8 mouse cellular contexts compared by ENCODE assay signal in the genomic region with DNA sequence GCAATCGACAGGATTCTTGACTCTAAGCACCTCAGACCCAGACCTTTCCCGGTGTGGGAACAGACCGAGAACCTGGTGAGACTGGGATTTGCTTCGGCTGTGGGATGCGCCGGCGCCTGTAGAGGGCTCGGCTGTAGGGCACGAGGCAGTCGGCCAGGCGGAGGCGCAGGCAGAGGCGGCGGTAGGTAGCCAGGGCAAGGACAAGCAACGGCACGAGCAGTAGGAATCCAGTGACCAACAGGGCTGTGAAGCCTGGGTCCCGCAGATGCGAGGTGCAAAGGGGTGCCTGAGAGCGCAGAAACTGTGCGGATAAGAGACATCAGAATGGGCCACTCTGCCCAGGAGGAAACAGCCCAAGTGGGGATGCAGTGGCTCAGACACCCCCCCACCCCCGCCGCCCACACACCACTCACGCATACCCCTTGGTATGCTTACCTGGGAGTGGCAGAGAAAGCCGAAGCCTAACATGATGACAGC. TPM values are rescaled to one million over a fixed set of nuclear protein-coding genes. Genes with fewer than 3 reads are reported as not detected.
DNase-seq lines count a peak whose midpoint lies in the region; ATAC-seq lines count a peak whose summit lies in the region.

No protein-coding gene starts in this region.

- peak overlapping the region; percentile 81 for H3K4me2 ChIP-seq in heart, embryonic 11.5 days
- H3K4me2 ChIP-seq in neural tube, embryonic 12.5 days (replicated peaks) = peak overlapping the region; percentile 79

- H3K4me3 ChIP-seq in heart, embryonic 11.5 days (ENCODE audit: low read depth, low read length) = peak overlapping the region; percentile 59
- peak overlapping the region; percentile 69 for H3K4me3 ChIP-seq in limb, embryonic 10.5 days
- peak overlapping the region; percentile 7 for H3K4me3 ChIP-seq in neural tube, embryonic 12.5 days

- H3K36me3 ChIP-seq in heart, embryonic 11.5 days (ENCODE audit: control insufficient read depth, insufficient read depth, low read length) = peaks cover 23% of the 10 kb centered on the region
- H3K36me3 ChIP-seq in limb, embryonic 10.5 days = peaks cover 37% of the 10 kb centered on the region
- peaks cover 37% of the 10 kb centered on the region for H3K36me3 ChIP-seq in neural tube, embryonic 12.5 days

- H3K27ac ChIP-seq in heart, embryonic 11.5 days (ENCODE audit: low read depth, low read length) = peak overlapping the region; percentile 89
- H3K27ac ChIP-seq in limb, embryonic 10.5 days = peak overlapping the region; percentile 98
- no peak overlapping the region for H3K27ac ChIP-seq in neural tube, embryonic 12.5 days

- H3K4me1 ChIP-seq in heart, embryonic 11.5 days (ENCODE audit: control insufficient read depth, insufficient read depth, low read length) = peaks cover 43% of the 10 kb centered on the region
- H3K4me1 ChIP-seq in limb, embryonic 10.5 days = peaks cover 62% of the 10 kb centered on the region
- peaks cover 42% of the 10 kb centered on the region for H3K4me1 ChIP-seq in neural tube, embryonic 12.5 days

- H3K9ac ChIP-seq in heart, embryonic 11.5 days (ENCODE audit: low read depth, low read length) = peak overlapping the region; percentile 86
- H3K9ac ChIP-seq in neural tube, embryonic 12.5 days = peak overlapping the region; percentile 38; the same call in 1 of the 2 replicates

- DNase-seq in adrenal gland, postnatal 14 days = peak; percentile 58
- DNase-seq in adrenal gland, postnatal 4 days (ENCODE audit: low spot score in 2 of 2) = no peak
- peak; percentile 33 for DNase-seq in thymus, postnatal 4 days
- no peak for DNase-seq in thymus, postnatal 0 days (ENCODE audit: low spot score)
- peak; percentile 70 for DNase-seq in limb, embryonic 10.5 days (ENCODE audit: low spot score)
- DNase-seq in c-Kit-positive CD71-positive TER-119-positive erythroid progenitor cells, embryonic 14.5 days (ENCODE audit: low spot score) = no peak

- WGBS in heart, embryonic 11.5 days (ENCODE audit: insufficient replicate concordance) = 4% methylated on average over 24 of the region's 24 CpGs
- WGBS in limb, embryonic 10.5 days = 7% methylated on average over 24 of the region's 24 CpGs
- 14% methylated on average over 24 of the region's 24 CpGs for WGBS in neural tube, embryonic 12.5 days

- no peaks in the 10 kb centered on the region for H3K9me3 ChIP-seq in heart, embryonic 11.5 days (replicated peaks; ENCODE audit: control insufficient read depth, low read length)
- H3K9me3 ChIP-seq in limb, embryonic 10.5 days (replicated peaks) = no peaks in the 10 kb centered on the region
- H3K9me3 ChIP-seq in neural tube, embryonic 12.5 days = no peaks in the 10 kb centered on the region

- ATAC-seq in heart, embryonic 11.5 days (replicated peaks; ENCODE audit: insufficient number of reproducible peaks, low FRiP score, low TSS enrichment) = no peak
- ATAC-seq in neural tube, embryonic 12.5 days (ENCODE audit: low FRiP score, low read depth) = no peak

- H3K27me3 ChIP-seq in heart, embryonic 11.5 days (ENCODE audit: control insufficient read depth, insufficient read depth, low read length) = no peaks in the 10 kb centered on the region
- H3K27me3 ChIP-seq in limb, embryonic 10.5 days (ENCODE audit: low read depth, poor library complexity, severe bottlenecking) = peaks cover 13% of the 10 kb centered on the region; the same call in 1 of the 2 replicates
- peaks cover 17% of the 10 kb centered on the region for H3K27me3 ChIP-seq in neural tube, embryonic 12.5 days (replicated peaks)

RNA-seq across cellular contexts. Expression of a gene that starts 0.4 kb away (rescaled TPM):
- 29.5 and 30.2 TPM in 2 replicates for total RNA-seq in adrenal gland, postnatal 14 days (2021)
- 10 to 100 TPM; 23.4 to 27.2 TPM for total RNA-seq in adrenal gland, postnatal 4 days (2021)
- 10.4 and 12.9 TPM in 2 replicates for polyA plus RNA-seq in thymus, postnatal 0 days (2015; fragmentation: Nextera tagmentation; extraction: Ambion mirVana)
- polyA plus RNA-seq in heart, embryonic 11.5 days (2014; fragmentation: Nextera tagmentation; extraction: Ambion mirVana) = 30.5 and 31.7 TPM in 2 replicates
- 23.0 and 24.7 TPM in 2 replicates for polyA plus RNA-seq in limb, embryonic 10.5 days (2016; fragmentation: Nextera tagmentation; extraction: Ambion mirVana)
- 13.7 TPM in 2 replicates for polyA plus RNA-seq in neural tube, embryonic 12.5 days (2016; fragmentation: Nextera tagmentation; extraction: Ambion mirVana)

RNA-seq across cellular contexts. Expression of a gene that starts 2.2 kb away (rescaled TPM):
- 34.2 and 42.6 TPM in 2 replicates for total RNA-seq in adrenal gland, postnatal 14 days (2021)
- total RNA-seq in adrenal gland, postnatal 4 days (2021) = 10 to 100 TPM; 42.0 to 44.3 TPM
- polyA plus RNA-seq in thymus, postnatal 0 days (2015; fragmentation: Nextera tagmentation; extraction: Ambion mirVana) = 25.9 and 28.3 TPM in 2 replicates
- 19.6 and 25.0 TPM in 2 replicates for polyA plus RNA-seq in heart, embryonic 11.5 days (2014; fragmentation: Nextera tagmentation; extraction: Ambion mirVana)
- 45.2 and 51.6 TPM in 2 replicates for polyA plus RNA-seq in limb, embryonic 10.5 days (2016; fragmentation: Nextera tagmentation; extraction: Ambion mirVana)
- polyA plus RNA-seq in neural tube, embryonic 12.5 days (2016; fragmentation: Nextera tagmentation; extraction: Ambion mirVana) = 48.5 and 49.9 TPM in 2 replicates

RNA-seq across cellular contexts. Expression of a gene that starts 2.3 kb away (rescaled TPM):
- total RNA-seq in adrenal gland, postnatal 14 days (2021) = 124 and 137 TPM in 2 replicates
- total RNA-seq in adrenal gland, postnatal 4 days (2021) = 100 to 1,000 TPM; 118 to 129 TPM
- polyA plus RNA-seq in thymus, postnatal 0 days (2015; fragmentation: Nextera tagmentation; extraction: Ambion mirVana) = 194 and 211 TPM in 2 replicates
- polyA plus RNA-seq in heart, embryonic 11.5 days (2014; fragmentation: Nextera tagmentation; extraction: Ambion mirVana) = 166 and 170 TPM in 2 replicates
- polyA plus RNA-seq in limb, embryonic 10.5 days (2016; fragmentation: Nextera tagmentation; extraction: Ambion mirVana) = 140 and 151 TPM in 2 replicates
- polyA plus RNA-seq in neural tube, embryonic 12.5 days (2016; fragmentation: Nextera tagmentation; extraction: Ambion mirVana) = 105 and 111 TPM in 2 replicates

RNA-seq across cellular contexts. Expression of a gene that starts 15.9 kb away (rescaled TPM):
- 53.7 and 61.3 TPM in 2 replicates for total RNA-seq in adrenal gland, postnatal 14 days (2021)
- total RNA-seq in adrenal gland, postnatal 4 days (2021) = 10 to 100 TPM; 48.7 to 52.5 TPM
- polyA plus RNA-seq in thymus, postnatal 0 days (2015; fragmentation: Nextera tagmentation; extraction: Ambion mirVana) = 31.5 and 45.6 TPM in 2 replicates
- 21.5 and 25.1 TPM in 2 replicates for polyA plus RNA-seq in heart, embryonic 11.5 days (2014; fragmentation: Nextera tagmentation; extraction: Ambion mirVana)
- polyA plus RNA-seq in limb, embryonic 10.5 days (2016; fragmentation: Nextera tagmentation; extraction: Ambion mirVana) = 36.6 and 40.8 TPM in 2 replicates
- polyA plus RNA-seq in neural tube, embryonic 12.5 days (2016; fragmentation: Nextera tagmentation; extraction: Ambion mirVana) = 48.6 and 52.4 TPM in 2 replicates

RNA-seq across cellular contexts. Expression of a gene that starts 28.4 kb away (rescaled TPM):
- total RNA-seq in adrenal gland, postnatal 14 days (2021) = 109 and 118 TPM in 2 replicates
- total RNA-seq in adrenal gland, postnatal 4 days (2021) = 100 to 1,000 TPM; 164 to 190 TPM
- polyA plus RNA-seq in thymus, postnatal 0 days (2015; fragmentation: Nextera tagmentation; extraction: Ambion mirVana) = 10.7 and 13.2 TPM in 2 replicates
- polyA plus RNA-seq in heart, embryonic 11.5 days (2014; fragmentation: Nextera tagmentation; extraction: Ambion mirVana) = 15.5 and 21.8 TPM in 2 replicates
- polyA plus RNA-seq in limb, embryonic 10.5 days (2016; fragmentation: Nextera tagmentation; extraction: Ambion mirVana) = 35.1 and 70.5 TPM in 2 replicates
- polyA plus RNA-seq in neural tube, embryonic 12.5 days (2016; fragmentation: Nextera tagmentation; extraction: Ambion mirVana) = 87.1 and 93.0 TPM in 2 replicates

Comparison
In these comparisons a context has a peak if more than half of its experiments do, and no peak if none do; other contexts are left out.
1. DNase-seq: peak in adrenal gland, postnatal 14 days (single experiment), thymus, postnatal 4 days (single experiment) and limb, embryonic 10.5 days (single experiment); none in adrenal gland, postnatal 4 days (0 of 2), thymus, postnatal 0 days (single experiment) and c-Kit-positive CD71-positive TER-119-positive erythroid progenitor cells, embryonic 14.5 days (single experiment).
2. H3K4me3 ChIP-seq: peak in every context shown above with its lines; median percentile 69 in limb, embryonic 10.5 days; 59 in heart, embryonic 11.5 days; 7 in neural tube, embryonic 12.5 days.